Mouse (Mus musculus) layer of hippocampus, adult 9-11 months (tissue): ENCODE measurements around the gene Ovol1.
A peak's percentile ranks its signal among the peaks of the same experiment; 100 is the strongest.

Experiments used
- DNase-seq: peaks from one replicate; pipeline ENCODE4 v3.0.0; 2022

Gene Ovol1

GRCm38 (mm10) chr19:5560457-5561041 is at the start of gene Ovol1:
Ovol1 (minus strand) TSS chr19:5560646.
- DNase-seq, result no peak

- DNase-seq, result peak; percentile 92
These were observed 49.3 kb upstream of the Ovol1 start, which contains the start of gene Kat5 for GRCm38 (mm10) chr19:5609547-5610404. Kat5 (minus strand) TSS chr19:5610237.

DNA sequence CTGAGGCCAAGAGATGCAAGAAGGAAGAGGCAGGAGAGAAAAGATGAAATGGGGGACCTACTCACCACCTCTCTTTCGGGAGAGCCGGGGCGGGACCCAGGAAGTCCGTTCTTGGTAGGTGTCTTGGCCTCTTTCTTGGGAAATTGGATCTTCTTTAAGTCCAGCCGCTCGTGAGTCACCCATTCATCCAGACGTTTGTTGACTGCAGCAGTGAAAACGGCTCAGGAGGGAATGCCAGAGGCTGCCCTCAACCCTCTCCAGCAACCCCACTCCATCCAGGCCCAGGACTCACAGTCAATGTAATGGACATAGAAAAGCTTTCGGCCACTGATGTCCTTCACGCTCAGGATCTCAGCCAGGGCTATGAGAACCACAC is 48.7 kb upstream of the Ovol1 start:
- DNase-seq, result no peak

- DNase-seq, result no peak
These were observed 48.3 kb upstream of the Ovol1 start for GRCm38 (mm10) chr19:5608707-5609106.

DNA sequence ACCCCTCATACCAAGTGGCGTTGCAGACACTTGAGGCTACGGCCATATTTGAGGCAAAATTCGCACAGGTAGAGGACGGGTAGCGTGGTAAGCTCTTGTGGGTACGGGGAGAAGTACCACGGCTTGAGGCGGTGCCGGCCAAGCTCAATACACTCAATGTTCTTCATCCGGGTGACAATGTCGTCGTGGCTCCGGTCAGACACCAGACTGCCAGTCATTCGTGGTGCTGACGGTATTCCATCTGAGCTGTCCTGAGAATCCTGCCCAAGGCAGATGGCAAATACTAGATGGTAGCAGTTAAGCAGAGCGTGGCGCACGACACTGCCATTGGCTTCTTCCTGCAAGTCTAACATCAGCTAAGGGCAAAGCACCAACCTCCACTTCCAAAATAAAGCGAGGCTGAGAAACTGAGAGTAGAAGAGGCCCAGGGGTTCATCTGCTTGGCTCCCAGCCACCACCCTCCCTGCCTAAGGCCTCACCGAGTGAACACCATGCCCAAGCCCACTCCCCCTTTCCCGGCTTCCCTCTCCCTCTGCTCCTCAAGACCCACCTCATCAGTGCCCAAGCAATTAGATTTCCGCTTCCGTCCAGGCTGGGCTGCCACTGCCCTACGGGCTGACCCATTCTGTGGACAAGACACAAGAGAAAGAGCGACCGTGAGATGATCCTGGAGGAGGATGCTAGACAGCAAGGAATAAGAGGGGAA is 47.4 kb upstream of the Ovol1 start:
- no peak for DNase-seq

GRCm38 (mm10) chr19:5606196-5606595 is 45.8 kb upstream of the Ovol1 start:
- DNase-seq, result no peak

DNA sequence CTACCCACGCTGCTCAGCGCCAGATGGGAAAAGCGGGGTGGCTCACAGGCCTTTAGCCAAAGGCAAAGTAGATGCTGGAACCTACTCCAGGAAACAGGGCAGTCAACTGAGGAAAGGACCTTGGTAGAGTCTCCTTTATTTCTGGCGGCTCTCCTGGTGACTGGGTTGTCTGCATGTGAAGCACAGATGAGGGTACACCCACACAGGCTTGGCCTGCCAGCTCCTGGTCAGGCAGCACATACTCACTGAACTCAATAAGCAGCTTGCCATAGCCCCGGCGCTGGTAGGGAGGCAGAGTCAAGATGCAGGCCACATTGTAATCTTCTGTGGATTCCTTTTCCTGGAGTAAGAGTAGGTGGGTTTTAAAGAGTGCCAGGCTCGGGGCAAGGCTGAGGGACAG is 44.7 kb upstream of the Ovol1 start:
- peak; percentile 69 for DNase-seq

DNA sequence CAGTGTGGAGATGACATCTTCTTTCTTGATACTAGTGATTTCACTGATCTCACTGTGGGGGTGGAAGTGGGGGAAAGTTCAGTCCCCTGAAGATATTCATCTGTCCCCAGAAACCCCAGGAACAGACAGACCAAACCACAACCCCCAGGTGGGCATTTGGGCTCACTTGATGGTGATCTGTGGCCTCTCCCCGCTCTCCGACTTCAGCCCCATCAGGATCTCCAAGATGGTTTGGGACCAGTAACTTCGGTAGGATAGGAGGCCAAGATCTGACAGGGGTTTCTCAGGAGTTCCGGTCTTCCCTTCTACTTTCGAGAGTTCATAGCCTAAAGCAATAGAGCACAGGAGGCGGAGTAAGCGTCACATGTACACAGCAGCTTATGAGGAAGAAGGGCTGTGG is 43.2 kb upstream of the Ovol1 start:
- no peak for DNase-seq

- DNase-seq, result peak; percentile 84
These were observed 41.5 kb upstream of the Ovol1 start, which contains the start of gene Rnaseh2c for GRCm38 (mm10) chr19:5601752-5602541. Rnaseh2c (plus strand) TSS chr19:5601873.

- DNase-seq, result no peak
These were observed 38.8 kb upstream of the Ovol1 start for GRCm38 (mm10) chr19:5599224-5599623.

GRCm38 (mm10) chr19:5591888-5592287 is 31.4 kb upstream of the Ovol1 start:
- DNase-seq, result no peak

- no peak for DNase-seq
These were observed 28.7 kb upstream of the Ovol1 start for GRCm38 (mm10) chr19:5589159-5589558.

- no peak for DNase-seq
These were observed 21.5 kb upstream of the Ovol1 start for GRCm38 (mm10) chr19:5581995-5582394.

GRCm38 (mm10) chr19:5580776-5581175 is 20.3 kb upstream of the Ovol1 start:
- no peak for DNase-seq

- DNase-seq, result no peak
These were observed 19.5 kb upstream of the Ovol1 start for GRCm38 (mm10) chr19:5579971-5580370.

GRCm38 (mm10) chr19:5575336-5575735 is 14.9 kb upstream of the Ovol1 start:
- no peak for DNase-seq

DNA sequence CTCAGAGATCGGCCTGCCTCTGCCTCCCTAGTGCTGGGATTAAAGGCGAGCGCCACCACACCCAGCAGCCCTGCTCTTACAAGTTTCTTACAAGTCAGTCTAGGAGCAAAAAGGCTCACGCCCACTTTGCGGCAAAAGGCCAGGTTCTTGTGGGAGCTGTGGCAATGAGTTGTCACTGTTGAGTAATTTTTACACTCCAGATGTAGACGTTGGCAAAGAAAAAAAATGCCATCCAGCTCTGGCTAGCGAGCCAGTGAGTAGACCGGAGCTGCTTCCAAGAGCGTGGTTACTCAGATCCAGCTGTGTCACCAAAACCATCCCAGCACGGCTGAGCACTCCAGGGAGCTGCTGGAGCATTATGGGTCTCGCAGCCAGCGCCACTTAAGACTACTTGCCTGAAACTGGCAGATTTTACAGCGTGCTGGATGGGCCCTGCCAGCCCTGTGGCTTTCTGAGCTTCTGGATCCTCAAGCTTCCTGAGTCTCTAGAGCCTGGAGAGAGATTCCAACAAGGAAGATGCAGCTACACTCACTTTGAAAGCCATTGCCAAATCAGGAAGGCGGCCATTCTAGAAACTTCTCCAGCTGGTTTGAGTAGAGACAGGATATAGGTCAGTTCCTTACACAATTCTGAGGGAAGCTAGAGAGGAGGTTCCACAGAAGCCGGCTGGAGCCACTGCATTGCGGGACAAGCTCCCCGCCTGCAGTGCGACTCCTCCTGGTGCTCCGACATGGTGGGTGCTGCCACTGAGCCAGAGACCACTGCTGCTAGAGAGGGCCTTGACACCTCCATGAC is 12.1 kb upstream of the Ovol1 start:
- peak; percentile 79 for DNase-seq

- peak; percentile 58 for DNase-seq
These were observed 11.4 kb upstream of the Ovol1 start for GRCm38 (mm10) chr19:5571831-5572230.

DNA sequence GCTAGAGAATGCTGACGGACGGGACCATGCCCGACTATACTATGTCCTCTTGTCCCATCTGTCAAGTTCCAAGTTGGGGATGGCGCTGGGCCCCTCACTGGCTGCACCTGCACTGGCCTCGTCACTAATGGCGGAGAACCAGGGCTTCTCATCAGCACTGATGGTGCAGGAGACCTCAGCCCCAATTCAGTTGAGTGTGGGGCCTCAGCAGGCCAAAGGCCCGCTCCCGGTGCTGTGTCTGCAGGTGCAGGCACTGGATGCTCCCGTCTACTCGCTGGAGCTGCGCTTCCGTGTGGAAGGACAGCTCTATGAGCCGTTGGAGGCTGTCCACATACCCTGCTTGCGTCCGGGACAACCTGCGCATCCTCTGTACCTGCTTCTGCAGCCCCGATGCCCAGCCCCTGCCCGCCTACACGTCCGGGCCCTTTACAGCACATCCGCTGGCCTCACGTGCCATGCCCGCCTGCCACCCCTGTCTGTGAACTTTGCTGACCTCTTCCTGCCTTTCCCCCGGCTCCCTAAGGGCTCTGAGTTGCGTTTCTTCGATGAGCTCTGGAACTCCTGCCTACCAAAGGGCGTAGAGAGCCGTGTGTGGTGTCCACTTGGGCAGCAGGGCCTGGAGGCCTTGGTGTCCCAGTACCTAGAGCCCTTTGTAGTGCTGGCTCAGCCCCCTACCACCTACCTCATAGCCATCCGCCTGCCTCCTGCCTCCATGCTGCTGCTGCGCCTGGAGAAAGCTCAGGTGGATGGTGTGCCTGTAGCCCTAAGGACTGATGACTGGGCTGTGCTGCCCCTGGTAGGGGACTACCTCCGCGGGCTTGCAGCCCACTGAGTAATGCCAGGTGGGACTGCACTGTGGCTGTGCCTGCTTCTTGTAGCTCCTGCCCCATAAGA is 10.2 kb upstream of the Ovol1 start:
- DNase-seq, result no peak

DNA sequence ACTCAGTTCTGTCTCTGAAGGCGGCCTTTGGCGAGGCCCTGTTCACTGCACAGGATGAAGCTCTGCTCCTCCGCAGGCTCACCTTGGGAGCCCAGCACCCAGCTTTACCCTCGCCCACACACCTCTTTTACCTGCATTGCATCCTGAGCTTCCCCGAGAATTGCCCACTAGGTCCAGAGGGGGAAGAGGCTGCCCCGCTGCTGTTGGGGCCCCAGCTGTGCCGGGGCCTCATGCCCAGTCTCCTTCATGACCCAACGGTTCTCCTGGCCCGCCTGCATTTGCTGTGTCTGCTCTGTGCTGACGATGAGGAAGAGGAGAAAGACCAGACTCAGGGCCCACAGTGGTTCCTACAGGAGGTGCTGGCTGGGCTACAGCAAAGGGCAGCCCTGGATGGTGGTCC is 9.1 kb upstream of the Ovol1 start:
- DNase-seq, result no peak
